Comparison of ENCODE assay signal across 9 mouse cellular contexts in the genomic region with DNA sequence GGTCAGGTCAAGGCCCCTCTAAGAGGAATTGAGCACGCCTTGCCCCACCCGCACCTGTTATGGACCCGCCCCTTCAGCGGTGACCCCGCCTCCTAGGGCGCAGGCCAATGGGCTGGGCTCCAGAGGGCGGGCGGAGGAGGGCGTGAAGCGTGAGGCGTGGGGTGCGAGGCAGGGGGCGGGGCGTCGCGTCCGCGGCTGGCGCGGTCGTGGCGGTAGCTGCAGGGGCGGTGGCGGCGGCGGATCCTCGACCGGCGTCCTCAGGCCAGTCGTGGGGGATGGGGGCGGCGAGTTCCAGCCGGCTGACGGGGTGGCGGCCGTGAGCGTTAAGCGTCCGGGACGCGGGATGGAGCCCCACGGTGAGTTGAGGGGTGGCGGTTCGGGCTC. TPM values are rescaled to one million over a fixed set of nuclear protein-coding genes. Genes with fewer than 3 reads are reported as not detected.
DNase-seq lines count a peak whose midpoint lies in the region; ATAC-seq lines count a peak whose summit lies in the region.
"Had no signal": no experiment of that assay in that cellular context is flagged by ENCODE, and none has a peak within 500 bp of the region (broad histone marks: within the 10 kb centered on the region; RNA-seq: fewer than 3 reads in every experiment).

No protein-coding gene starts in this region.

- H3K4me2 ChIP-seq in intestine, embryonic 14.5 days (ENCODE audit: low read length), result peak overlapping the region; percentile 79

- H3K4me3 ChIP-seq in intestine, embryonic 14.5 days (ENCODE audit: low read depth, low read length), result peak overlapping the region; percentile 60
- peak overlapping the region; percentile 94 for H3K4me3 ChIP-seq in megakaryocyte, embryonic 14.5 days (replicated peaks)

- H3K27ac ChIP-seq in intestine, embryonic 14.5 days (ENCODE audit: low read depth), result no peak overlapping the region
- H3K27ac ChIP-seq: macrophage had no signal

- 0 out of 2 replicates have a peak, but pooled peaks cover 6% of the 10 kb centered on the region for H3K4me1 ChIP-seq in intestine, embryonic 14.5 days (replicated peaks; ENCODE audit: control insufficient read depth, insufficient read depth, low read length)
- peaks cover 20% of the 10 kb centered on the region for H3K4me1 ChIP-seq in megakaryocyte, embryonic 14.5 days

- H3K9ac ChIP-seq in intestine, embryonic 14.5 days (ENCODE audit: low read length), result peak overlapping the region; percentile 66

- H3K36me3 ChIP-seq in intestine, embryonic 14.5 days (ENCODE audit: control insufficient read depth, insufficient read depth, low read length), result no peaks in the 10 kb centered on the region
- no peaks in the 10 kb centered on the region for H3K36me3 ChIP-seq in megakaryocyte, embryonic 14.5 days (replicated peaks; ENCODE audit: low read length)

- WGBS in intestine, embryonic 14.5 days, result under 1% methylated on average over 42 of the region's 44 CpGs

- H3K9me3 ChIP-seq in intestine, embryonic 14.5 days (ENCODE audit: control insufficient read depth, low read length), result no peaks in the 10 kb centered on the region
- peaks cover 8% of the 10 kb centered on the region for H3K9me3 ChIP-seq in megakaryocyte, embryonic 14.5 days

- DNase-seq in adrenal gland, adult 8-10 months, result peak; percentile 88
- peak; percentile 84 for DNase-seq in embryo, embryonic 10.5 days (ENCODE audit: low spot score)
- peak; percentile 84 for DNase-seq in gastrocnemius, postnatal 25 days
- DNase-seq in intestine, embryonic 14.5 days (ENCODE audit: low spot score), result peak; percentile 88
- peak; percentile 45 to 94 for DNase-seq in left cerebral cortex, postnatal 10 days (ENCODE audit: extremely low spot score in 1 of 2, low spot score in 2 of 2)
- peak; percentile 72 to 79 for DNase-seq in right cerebral cortex, postnatal 10 days (ENCODE audit: low spot score in 2 of 2)
- peak; percentile 66 for DNase-seq in urinary bladder, postnatal 10 days (ENCODE audit: low spot score)

- peak; percentile 88 for ATAC-seq in intestine, embryonic 14.5 days (replicated peaks; ENCODE audit: low FRiP score, low TSS enrichment, low read depth)

- no peaks in the 10 kb centered on the region for H3K27me3 ChIP-seq in intestine, embryonic 14.5 days (replicated peaks; ENCODE audit: control insufficient read depth, insufficient read depth, low read length)
- H3K27me3 ChIP-seq in megakaryocyte, embryonic 14.5 days (replicated peaks), result peaks cover 38% of the 10 kb centered on the region

- intact Hi-C loops in left cerebral cortex, postnatal 10 days (cut with DNase I), result no loop called here

RNA-seq across cellular contexts. Expression of a gene that starts 0.7 kb away (rescaled TPM):
- total RNA-seq in adrenal gland, adult 8-10 months (2022), result 10 to 100 TPM; 47.3 to 67.5 (median 51.3) TPM
- 10 to 100 TPM; 18.3 to 19.1 TPM for total RNA-seq in gastrocnemius, postnatal 25 days (2021)
- polyA plus RNA-seq in intestine, embryonic 14.5 days (2014; fragmentation: Nextera tagmentation; extraction: Ambion mirVana), result 57.8 and 64.7 TPM in 2 replicates
- total RNA-seq in left cerebral cortex, postnatal 10 days (2021), result 10 to 100 TPM; 30.4 to 33.8 TPM
- 2.1 TPM in 1 of 2 replicates, not detected in the other for polyA plus RNA-seq in megakaryocyte, embryonic 14.5 days (2012; ENCODE audit: insufficient read depth, low replicate concordance)
